Mouse (Mus musculus) retina, postnatal 7 days (tissue): ENCODE results near the gene Mars2.
A peak's percentile ranks its signal among the peaks of the same experiment; 100 is the strongest.

Source experiments
- DNase-seq: peaks from one replicate; pipeline ENCODE4 v3.0.0-alpha.2; 2012; ENCODE audit warnings: low read depth, low spot score

Gene Mars2

DNA sequence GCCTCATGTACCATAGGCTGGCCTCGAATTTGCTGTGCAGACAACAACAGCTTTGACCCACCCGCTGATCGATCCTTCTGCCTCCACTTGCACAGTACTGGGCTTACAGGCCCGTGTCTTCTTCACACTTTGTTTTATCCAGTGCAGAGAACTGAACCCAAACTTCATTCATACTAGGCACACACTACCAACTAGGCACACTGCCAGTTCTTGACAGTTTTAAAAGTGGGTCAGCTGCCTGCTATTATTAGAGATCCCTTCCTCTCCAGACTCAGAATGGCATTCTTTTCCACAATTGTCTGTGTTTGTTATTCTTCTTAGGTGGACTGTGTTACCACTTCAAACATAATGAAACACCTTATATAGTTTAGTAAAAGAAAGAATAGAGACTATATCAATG is 15.6 kb upstream of the Mars2 start:
- no peak for DNase-seq

DNA sequence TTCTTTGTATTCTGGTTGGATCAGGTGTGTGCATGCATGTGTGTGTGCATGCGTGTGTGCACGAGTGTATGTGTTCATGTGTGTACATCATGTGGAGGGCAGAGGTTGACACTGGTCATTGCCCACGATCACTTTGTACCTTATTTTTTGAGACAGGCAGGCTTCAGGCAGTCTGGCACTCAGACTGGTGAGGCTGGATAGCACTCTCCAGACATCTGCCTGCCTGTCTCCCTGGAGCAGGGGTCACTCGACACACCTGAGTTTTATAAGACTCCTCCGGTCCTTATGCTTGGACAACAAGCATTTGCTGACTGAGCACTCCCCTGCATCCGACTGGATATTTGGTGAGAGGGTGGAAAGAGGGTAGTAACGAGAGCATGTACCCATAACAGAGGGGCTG is 14.0 kb upstream of the Mars2 start:
- DNase-seq: no peak

DNA sequence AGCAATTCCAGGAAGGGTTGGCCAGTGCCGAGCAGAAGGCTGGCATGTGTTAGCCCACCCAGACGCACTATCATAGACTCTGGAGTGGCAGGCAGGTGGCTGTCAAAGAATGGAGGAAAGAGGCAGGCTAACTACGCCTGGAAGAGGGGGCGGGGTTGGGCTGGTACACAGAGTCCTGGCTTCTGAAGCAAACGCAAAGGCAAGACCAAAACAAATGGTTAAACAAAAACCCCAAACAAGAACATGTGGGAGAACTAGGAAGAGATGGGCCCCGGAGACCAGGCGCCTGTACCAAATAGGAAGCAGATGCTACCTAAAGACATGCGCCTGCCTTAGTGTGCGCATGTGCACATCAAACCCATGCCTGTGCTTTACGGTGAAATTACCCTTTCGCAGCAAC is 12.9 kb upstream of the Mars2 start:
- DNase-seq: no peak

DNA sequence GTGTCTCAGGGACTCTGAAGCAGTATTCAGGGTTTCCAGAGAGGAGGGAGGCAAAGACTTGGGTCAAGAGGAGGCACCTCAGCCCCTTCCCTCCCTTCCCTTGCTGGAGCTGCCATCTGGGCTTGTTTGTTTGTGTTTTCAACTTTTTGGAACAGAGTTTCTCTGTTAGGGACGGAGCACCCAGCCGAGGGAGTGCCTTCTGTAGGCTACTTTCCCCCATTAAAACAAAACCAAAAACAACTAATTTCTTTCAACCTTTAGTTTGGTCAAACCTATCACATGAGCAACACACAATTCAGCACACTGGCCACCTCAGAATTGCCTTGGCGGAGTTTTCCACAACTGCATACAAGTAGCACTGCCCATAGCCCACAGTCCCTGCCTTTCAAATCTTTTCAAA is 11.6 kb upstream of the Mars2 start:
- DNase-seq: no peak

DNA sequence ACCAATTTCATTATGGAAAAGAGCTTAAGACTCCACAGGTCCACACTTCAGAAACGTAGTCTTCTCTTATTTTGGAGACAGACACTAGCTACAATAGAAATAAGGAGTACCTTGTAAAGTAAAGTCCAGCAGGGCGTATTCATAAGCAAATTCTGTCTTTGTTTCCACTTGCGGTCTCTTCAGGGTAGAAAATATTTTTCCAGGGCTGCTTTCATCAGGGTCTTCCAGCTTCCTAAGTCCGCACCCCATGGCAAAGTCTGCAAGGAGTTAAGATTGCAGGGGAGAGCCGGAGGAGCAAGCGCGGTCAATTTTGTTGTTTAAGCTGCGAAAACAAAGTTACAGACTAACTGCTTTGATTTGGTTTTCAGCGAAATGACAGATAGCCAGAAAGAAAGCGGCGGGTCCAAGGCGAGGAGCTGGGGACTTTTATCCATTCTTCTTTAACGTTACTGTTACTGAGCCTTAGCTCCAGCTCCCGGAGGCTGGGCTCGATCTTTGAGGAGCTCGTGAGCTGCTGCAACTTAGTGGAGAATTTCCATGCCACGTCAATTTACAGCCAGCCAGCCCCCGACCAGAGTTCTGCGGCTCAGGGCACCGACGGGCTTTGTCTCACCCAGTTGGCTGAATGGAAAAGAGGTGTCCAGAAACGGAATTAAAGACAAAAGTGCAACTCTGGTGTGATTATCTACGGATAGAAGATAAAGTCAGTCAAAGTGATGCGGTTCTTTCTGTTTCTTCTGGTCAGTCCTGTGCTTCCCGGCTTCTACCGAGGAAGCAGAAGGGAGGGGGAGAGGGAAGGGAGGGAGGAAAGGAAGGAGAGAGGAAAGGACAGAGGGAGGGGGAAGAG is 10.7 kb upstream of the Mars2 start, which contains the start of gene Rftn2:
TSS of gene Rftn2 (minus strand) at position 772 of the 847 bp plus-strand sequence.
- no peak for DNase-seq

DNA sequence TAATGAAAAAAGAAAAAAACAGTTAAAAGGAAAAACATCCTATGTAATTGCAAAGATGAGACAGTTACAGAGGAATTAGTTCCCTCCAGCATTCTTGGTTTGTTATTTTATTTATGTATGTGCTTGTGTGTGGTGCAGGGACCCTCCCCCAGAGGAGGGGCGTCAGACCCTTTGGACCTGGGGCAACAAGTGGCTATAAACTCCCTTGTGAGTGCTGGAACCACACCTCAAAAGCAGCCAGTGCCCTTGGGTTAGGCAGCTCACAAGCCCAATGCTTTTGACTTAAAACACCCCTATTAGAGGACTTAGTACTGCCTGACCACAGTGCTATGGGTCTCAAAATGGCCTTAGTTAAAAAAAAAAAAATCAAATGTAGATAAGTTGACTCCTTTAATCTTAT is 9.6 kb upstream of the Mars2 start:
- no peak for DNase-seq

DNA sequence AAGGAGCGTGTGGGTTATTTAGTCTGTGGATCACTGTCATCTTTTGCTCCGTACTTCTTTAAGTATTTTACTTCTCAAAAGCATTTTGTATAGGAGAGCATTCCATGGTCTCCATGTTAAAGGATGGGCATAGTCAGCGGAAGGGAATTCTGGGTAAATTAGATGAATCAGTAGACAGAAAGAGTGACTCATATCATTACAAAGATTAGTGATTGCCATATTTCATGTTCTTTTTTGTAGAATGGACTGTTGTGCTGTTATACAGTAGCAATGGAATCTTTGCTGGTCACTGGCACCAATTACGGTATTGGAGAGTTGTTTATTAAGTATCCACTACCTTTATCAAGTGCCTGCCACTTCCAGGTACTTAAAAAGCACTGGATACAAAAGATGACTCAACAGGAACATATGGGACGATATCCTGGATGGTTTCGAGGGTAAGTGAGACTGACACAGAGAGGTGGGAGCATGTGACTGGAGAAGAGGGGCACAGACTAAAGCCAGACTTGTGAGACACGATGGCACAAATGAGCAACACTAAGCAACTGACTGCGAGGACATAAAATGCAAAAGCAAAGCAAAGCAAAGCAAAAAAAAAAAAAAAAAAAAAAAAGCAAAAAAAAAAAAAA is 8.6 kb upstream of the Mars2 start:
- DNase-seq: no peak

DNA sequence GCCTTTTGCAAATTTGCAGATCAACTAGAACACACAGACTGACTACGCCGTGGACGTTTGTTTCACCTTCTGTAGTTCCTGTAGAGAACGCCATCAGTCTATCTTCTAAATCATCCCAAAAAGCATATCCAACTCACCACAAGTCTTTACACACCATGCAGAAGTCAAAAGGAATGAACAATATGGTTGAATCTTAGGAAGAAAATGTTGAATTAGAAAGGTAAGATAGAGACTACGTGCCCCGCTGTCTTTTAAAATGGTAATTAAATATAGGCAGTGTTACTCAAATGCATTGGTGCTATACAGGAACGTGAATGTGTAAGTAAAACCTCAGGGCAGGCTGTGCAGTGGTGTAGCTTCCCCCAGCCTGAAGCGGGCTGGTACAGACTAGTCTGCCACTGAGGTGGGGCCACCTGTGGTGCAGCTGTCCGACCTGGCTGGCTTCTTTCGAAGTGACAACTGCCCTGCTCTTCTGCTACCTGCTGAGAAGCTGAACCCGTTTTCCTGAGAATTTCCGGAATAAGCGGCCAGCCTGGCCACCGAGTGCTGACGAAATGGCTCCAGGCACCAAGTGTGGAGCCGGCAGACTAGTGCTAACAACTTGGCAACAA is 2.0 kb upstream of the Mars2 start:
- DNase-seq: no peak

DNA sequence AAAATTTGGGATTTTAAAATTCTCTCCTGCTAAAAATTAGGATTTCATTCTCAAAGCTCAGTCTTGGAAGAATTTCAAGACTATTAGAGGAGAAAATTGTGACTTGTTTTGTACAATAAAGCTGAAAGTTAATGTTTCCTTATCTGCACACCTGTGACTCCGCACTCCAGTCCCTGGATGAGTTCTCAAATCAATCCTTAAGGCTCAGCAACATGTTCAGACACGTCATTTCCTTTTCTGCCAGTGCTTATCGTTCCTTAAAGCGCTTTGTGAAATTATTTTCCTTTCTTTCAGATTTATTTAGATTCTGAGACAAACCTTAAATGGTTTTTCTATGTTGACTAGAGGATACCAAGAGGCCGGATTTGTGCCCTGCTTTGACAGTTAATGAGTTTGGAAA is 490 bp upstream of the Mars2 start:
- no peak for DNase-seq

DNA sequence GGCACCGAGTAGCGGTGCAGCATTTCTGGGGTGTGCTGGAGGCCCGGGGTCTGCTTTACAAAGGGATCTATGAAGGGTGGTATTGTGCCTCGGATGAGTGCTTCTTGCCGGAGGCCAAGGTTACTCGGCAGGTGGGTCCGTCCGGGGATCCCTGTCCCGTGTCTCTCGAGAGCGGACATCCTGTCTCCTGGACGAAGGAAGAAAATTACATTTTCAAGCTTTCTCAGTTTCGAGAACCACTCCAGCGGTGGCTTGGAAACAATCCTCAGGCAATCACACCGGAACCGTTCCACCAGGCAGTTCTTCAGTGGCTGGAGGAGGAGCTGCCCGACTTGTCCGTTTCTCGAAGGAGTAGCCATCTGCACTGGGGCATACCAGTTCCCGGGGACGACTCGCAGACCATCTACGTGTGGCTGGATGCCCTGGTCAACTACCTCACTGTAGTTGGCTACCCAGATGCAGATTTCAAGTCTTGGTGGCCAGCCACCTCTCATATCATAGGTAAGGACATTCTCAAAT is 725 bp downstream of the Mars2 start:
- no peak for DNase-seq

DNA sequence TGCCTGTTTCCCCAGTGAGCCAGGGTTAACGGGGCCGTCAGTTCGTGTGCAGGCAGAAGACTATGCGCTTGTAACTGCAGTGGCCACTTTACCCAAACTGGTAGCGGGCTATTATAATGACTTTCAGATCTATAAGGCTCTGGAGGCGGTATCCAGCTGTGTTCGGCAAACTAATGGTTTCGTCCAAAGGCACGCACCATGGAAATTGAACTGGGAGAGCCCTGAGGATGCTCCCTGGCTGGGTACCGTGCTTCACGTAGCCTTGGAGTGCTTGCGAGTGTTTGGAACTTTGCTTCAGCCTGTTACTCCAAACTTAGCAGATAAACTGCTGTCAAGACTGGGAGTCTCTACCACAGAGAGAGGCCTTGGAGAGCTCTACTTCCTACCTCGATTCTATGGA is 1.5 kb downstream of the Mars2 start:
- DNase-seq: no peak

DNA sequence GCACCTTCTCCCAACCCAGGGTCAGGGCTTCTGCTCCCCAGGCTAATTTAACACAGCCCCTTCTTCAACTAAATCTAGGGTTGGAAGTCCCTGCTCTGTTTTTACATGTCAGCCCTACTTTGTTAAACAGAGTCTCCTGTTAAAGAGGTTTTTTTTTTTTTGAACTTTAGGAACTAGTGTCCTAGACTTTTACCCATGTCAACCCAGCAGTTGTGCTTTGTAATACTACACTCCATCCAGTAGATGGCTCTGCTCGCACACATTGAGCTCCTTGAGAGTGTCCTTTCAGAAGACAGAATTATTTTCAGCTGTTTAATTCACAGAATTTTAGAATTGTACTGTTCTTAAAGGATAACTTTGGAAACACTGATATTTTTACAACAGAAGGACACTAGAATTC is 2.3 kb downstream of the Mars2 start:
- DNase-seq: peak; percentile 61

DNA sequence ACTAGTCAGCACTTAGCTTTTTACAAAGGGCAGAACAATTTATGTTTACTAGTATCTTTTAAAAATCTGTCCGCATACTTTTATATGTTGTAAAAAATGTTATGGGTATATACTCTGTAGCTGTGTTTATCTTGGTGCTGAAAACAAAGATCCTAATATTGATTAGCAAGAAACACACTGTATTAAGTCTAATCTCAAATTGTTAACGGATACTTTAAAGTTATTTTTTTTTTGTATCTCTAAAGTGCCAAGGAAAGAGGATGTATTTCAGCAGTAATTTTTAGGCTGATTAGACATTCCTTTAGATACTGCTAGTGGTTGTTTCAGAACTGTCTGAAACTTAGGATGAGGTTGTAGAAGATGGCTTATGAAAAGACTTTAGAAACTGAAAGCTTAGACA is 9.4 kb downstream of the Mars2 start:
- no peak for DNase-seq

DNA sequence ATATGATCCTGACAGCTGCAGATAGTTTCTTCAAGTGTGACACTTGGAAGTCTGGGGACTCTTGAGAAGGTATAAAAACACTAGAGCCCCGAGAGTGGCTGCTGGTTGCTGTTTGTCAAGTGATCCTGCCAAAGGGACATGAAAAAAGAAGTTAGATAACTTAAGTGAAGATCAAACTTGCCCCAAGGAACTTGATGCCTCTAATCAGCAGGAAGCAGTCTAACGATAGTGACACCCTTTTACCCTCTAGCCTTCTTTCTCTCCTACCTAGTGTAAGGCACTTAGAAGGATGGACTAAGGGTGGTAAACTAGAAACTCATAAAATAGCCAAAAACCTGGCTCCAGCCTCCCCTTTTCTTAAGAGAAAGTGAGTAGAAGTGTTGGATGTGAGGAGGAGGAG is 27.4 kb downstream of the Mars2 start:
- no peak for DNase-seq

DNA sequence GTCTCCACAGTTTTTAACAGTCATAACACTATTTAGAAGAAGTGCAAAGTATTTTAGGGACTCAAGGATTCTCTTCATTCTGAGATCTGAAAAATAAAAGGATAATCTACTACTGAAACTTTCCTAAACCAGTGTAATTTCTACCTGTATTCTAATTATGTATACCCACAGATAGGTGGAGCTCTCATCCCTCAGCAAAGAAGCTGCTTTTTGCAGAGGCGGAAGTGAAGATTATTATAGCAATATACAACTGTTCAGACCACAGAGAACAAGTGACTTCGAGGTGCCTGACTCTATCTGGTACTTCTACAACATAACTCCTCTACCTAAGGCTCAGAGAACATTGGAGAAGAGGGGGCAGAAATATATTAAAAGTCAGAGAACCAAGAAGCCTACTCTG is 28.5 kb downstream of the Mars2 start:
- DNase-seq: no peak

DNA sequence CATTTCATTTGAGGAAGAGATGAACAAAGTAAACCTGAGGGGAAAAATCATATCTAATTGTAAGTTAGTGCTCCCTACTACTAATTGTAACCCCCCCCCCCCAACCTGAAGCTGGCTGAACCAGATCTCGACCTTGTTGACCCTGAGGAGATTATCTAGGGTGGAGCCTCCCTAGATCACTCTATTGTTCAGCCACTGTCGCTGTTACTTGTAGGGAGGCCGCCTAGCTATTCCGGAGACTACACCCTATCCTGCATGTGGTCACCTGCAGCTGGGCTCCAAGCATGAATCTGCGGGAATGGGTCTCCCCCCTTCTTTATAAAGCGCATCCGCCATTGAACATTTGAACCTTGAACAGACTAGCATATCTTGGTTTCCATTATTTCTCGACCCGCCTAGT is 42.1 kb downstream of the Mars2 start:
- no peak for DNase-seq
